Mouse (Mus musculus) E14TG2a.4 (cell line): ENCODE data around the gene Nenf.

Experiments used
- H3K27me3 ChIP-seq: 2 replicates; pipeline ENCODE4 v1.6.1; 2014; ENCODE audit warnings: low read length, control low read depth; ENCODE audit not compliant: insufficient read depth
- H3K36me3 ChIP-seq: 2 replicates; pipeline ENCODE4 v1.6.1; 2014; ENCODE audit warnings: low read length, control low read depth; ENCODE audit not compliant: insufficient read depth
- H3K4me1 ChIP-seq: replicated peaks from 2 replicates; pipeline ENCODE4 v1.6.1; 2014; ENCODE audit warnings: low read depth, low read length, control low read depth
- H3K4me3 ChIP-seq: replicated peaks from 2 replicates; pipeline ENCODE4 v1.5.1; 2014; ENCODE audit warnings: mild to moderate bottlenecking, low read length
- H3K9me3 ChIP-seq: 2 replicates; pipeline ENCODE4 v1.6.1; 2014; ENCODE audit warnings: low read length, control low read depth
- CTCF ChIP-seq: conservative IDR thresholded peaks from 2 replicates; pipeline ENCODE4 v1.5.1; 2014; ENCODE audit warnings: low read length
- NANOG ChIP-seq: IDR thresholded peaks from 2 replicates; pipeline ENCODE4 v1.6.1; 2014; ENCODE audit warnings: borderline replicate concordance, low read length, mixed read lengths
- POU5F1 ChIP-seq: IDR thresholded peaks from 2 replicates; pipeline ENCODE4 v1.6.1; 2014; ENCODE audit warnings: low read length, borderline replicate concordance

Nenf gene

DNA sequence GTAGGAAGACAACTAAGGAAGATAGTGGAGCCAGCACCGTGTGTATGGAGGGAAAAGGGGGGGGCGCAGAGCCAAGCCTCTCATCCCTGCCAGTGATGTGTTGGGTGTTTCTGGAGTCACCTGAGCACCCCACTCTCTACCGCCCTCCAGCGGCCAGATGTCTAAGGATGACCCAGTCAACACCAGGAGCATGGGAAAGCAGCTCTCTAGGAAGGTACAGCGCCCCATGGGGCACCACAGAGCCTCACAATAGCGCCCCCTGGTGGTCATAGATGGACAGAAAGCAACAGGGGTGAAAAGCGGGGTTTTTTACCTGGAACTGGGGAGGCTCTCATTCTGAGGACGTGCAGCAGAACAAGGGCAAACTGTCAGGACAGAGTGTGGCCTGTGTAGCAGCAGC, 29.2 kb downstream of the Nenf start:
- H3K27me3 ChIP-seq = peaks cover 2% of the 10 kb centered on the region; the same call in 1 of the 2 replicates
- H3K4me3 ChIP-seq = no peak overlapping the region
- H3K4me1 ChIP-seq = no peaks in the 10 kb centered on the region
- peaks cover 21% of the 10 kb centered on the region for H3K9me3 ChIP-seq
- TF ChIP-seq POU5F1 (no peak), NANOG (no peak), CTCF (peak; percentile 90)
- H3K36me3 ChIP-seq = no peaks in the 10 kb centered on the region

DNA sequence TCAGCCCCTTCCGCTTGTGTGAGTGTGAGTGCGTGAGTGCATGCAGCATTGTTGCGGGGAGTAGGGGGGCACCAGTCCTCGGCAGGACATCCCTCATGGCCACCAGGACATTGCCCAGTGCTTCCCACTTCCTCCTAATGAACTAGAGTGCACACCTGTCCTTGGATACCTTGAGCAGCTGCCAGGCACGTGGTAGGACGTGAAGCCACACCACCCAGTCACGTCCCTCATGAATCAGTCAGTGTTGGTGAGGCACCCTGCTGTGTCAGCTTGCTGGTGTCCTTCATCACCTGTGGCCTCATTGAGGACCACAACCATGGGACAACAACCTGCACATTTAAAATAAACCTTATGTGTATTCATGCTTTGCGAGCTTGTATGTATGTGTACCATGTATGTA, 33.5 kb downstream of the Nenf start:
- Histone ChIP-seq H3K4me1 (no peaks in the 10 kb centered on the region), H3K9me3 (peaks cover 21% of the 10 kb centered on the region), H3K36me3 (no peaks in the 10 kb centered on the region), H3K4me3 (no peak overlapping the region), H3K27me3 (no peaks in the 10 kb centered on the region)
- TF ChIP-seq CTCF = no peak

DNA sequence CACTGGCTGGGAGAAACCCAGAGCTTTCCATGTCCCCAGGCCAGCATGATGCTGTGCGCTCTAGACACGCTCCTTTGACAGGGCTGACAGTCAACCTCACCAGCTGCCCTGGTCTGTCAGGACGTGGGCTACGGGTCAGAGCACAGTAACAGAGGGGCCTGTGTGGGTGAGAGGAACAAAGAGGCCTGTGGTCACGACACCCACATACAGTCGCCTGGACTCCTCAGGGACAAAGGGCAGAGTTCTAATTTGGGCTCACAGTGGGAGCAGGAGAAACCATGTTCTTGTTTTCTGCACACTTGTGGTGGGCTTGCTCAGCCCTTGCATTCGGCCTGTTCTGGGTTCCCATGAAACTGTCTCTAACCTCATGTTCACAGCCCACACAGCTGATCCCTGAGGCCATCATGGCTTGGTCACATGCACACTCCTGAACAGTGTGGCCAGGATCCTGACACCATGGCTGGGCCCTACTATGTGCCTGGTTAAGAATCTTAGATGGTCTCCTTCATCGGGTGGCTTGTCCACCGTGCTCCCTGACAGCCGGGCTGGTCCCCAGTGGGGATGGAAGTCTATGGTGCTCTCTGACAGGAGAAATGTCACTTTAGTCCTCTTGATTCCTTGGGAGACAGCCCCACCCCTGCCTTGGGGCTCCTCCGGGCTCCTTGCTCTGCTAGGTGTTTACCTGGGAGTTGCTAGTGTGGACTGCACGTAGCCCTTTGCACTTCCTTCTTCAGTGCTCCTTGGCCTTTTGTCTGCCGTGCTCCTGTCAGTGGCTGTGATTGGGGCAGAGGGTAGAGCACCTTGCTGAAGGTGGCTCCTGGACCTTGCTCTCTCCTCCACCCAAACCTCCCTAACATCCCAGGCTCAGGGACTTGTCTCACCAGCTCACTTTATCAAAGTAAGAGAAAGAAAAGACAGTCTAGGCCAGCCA, 34.6 kb downstream of the Nenf start:
- Histone ChIP-seq H3K36me3 (no peaks in the 10 kb centered on the region), H3K9me3 (peaks cover 21% of the 10 kb centered on the region), H3K4me1 (no peaks in the 10 kb centered on the region), H3K4me3 (no peak overlapping the region), H3K27me3 (no peaks in the 10 kb centered on the region)
- TF ChIP-seq CTCF (no peak), NANOG (no peak), POU5F1 (no peak)

DNA sequence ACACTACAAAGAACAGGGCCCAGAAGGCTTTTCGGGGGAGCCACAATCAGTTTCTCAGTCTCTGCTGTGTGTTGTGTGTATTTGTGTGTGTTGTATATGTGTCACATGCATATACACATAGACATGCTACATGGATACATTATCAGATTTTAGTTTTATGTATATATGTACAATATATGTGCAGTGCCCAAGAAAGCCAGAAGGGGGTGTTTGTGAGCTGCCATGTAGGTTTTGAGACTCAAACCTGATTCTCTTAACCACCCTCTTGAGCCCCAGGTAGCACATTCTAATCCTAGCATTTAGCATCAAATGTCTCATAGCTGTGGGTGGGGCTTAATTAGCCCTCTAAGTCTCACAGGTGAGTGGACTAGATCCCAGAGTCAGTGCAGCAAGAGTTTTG, 35.7 kb downstream of the Nenf start:
- H3K36me3 ChIP-seq = no peaks in the 10 kb centered on the region
- H3K4me1 ChIP-seq = no peaks in the 10 kb centered on the region
- peak; percentile 14; the same call in 1 of the 2 replicates for TF ChIP-seq CTCF
- no peak for TF ChIP-seq NANOG
- H3K4me3 ChIP-seq = no peak overlapping the region
- H3K9me3 ChIP-seq = peaks cover 21% of the 10 kb centered on the region
- H3K27me3 ChIP-seq = no peaks in the 10 kb centered on the region

DNA sequence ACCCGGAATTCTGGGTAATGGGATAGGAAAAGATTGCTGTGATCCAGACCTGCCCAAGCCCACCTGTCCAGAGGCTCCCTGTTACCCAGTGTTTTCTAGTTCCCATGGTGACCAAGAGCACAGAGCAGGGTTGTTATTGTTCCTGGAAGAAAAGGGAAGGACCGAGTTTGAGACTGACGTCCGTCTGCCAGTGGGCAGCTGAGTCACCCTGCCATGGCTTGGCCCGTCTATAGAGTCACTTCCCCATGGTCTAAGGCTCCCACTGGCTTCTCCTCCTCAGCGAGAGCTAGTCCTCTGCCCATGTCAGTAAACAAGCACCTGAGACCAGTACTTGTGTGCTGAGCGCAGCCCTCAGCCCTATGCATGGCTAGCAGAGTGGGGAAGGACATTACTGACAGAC, 36.8 kb downstream of the Nenf start:
- H3K27me3 ChIP-seq = no peaks in the 10 kb centered on the region
- TF ChIP-seq CTCF (no peak), NANOG (no peak), POU5F1 (no peak)
- H3K4me1 ChIP-seq = no peaks in the 10 kb centered on the region
- H3K36me3 ChIP-seq = no peaks in the 10 kb centered on the region
- H3K9me3 ChIP-seq = peaks cover 17% of the 10 kb centered on the region
- no peak overlapping the region for H3K4me3 ChIP-seq

DNA sequence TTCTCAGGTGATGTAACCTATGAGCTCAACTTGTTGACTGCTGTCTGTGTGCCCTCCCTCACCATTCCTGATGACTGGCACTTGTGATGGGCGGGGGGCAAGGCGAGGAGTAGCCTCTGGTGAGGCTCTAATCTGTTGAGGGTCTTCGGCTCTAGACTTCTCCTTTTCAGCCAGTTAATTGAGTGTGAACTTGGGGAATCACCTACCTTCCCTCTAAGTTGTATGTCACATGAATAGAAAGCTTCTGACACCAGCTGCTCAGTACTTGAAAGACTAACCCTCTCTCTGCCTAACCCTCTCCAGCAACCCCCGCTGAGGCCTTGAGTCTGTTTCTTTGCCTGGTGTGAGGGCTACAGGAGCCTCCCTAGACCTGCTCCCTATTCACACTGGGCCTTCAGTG, 39.7 kb downstream of the Nenf start:
- peaks cover 8% of the 10 kb centered on the region; the same call in 1 of the 2 replicates for H3K4me1 ChIP-seq
- no peak for TF ChIP-seq POU5F1
- no peak for TF ChIP-seq CTCF
- TF ChIP-seq NANOG = no peak
- no peak overlapping the region for H3K4me3 ChIP-seq
- H3K27me3 ChIP-seq = no peaks in the 10 kb centered on the region
- no peaks in the 10 kb centered on the region for H3K36me3 ChIP-seq
- H3K9me3 ChIP-seq = no peaks in the 10 kb centered on the region

DNA sequence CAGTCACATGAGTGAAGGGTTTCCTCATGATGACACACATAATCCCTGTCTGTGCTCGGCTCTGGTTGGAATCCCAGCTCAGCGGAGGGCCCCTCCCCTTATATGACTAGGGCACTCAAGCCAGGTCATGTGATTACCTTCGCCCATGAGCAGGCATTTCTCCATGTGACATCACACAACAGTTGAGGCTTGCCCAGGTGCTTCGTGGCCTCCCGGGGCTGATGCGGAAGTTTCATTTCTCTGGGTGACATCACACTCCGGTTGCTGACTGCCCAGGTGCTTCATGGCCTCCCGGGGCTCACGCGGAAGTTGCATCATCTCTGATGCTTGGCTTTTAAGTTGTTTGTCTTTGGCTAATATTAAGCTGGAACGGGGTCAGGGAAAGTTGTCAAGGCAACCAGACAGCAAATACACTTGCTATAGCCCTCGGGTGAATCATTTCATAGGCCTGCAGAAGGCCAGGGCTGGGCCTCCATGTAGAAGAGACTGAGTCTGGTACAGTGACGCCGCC, 40.4 kb downstream of the Nenf start:
- no peaks in the 10 kb centered on the region for H3K27me3 ChIP-seq
- no peak overlapping the region for H3K4me3 ChIP-seq
- H3K36me3 ChIP-seq = no peaks in the 10 kb centered on the region
- TF ChIP-seq POU5F1 = no peak
- TF ChIP-seq NANOG = no peak
- TF ChIP-seq CTCF = no peak
- no peaks in the 10 kb centered on the region for H3K9me3 ChIP-seq
- peaks cover 8% of the 10 kb centered on the region; the same call in 1 of the 2 replicates for H3K4me1 ChIP-seq

DNA sequence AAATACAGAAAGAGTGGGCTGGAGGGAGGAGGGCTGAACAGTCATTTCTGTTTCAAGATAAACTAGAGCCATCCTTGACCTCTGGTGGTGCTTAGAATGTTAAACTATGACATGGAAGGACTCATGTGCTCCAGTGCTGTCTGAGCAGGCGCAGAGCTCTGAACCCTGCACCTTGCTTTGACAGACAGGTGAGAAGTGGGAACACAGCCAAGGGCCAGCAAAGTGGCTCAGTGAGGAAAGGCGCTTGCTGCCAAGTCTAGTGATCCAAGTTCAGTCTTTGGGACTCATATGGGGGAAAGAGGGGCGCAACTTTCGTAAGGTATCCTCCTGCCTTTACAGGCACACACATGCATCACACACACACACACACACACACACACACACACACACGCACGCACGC, 41.8 kb downstream of the Nenf start:
- TF ChIP-seq CTCF = no peak
- no peak for TF ChIP-seq NANOG
- TF ChIP-seq POU5F1 = no peak
- H3K4me3 ChIP-seq = no peak overlapping the region
- H3K27me3 ChIP-seq = no peaks in the 10 kb centered on the region
- no peaks in the 10 kb centered on the region for H3K9me3 ChIP-seq
- H3K4me1 ChIP-seq = peaks cover 8% of the 10 kb centered on the region; the same call in 1 of the 2 replicates
- no peaks in the 10 kb centered on the region for H3K36me3 ChIP-seq
